Mouse (Mus musculus) ovary, postnatal 14 days (tissue): ENCODE results near the gene Pard6b.
"Not testable (repeated sequence)": the region's sequence is repeated elsewhere in the genome, so short reads cannot be mapped to it uniquely, and the experiment has no call there.

Source experiments
- DNase-seq: peaks from one replicate; pipeline ENCODE4 v3.0.0; 2022; ENCODE audit warnings: low spot score

Pard6b gene

DNA sequence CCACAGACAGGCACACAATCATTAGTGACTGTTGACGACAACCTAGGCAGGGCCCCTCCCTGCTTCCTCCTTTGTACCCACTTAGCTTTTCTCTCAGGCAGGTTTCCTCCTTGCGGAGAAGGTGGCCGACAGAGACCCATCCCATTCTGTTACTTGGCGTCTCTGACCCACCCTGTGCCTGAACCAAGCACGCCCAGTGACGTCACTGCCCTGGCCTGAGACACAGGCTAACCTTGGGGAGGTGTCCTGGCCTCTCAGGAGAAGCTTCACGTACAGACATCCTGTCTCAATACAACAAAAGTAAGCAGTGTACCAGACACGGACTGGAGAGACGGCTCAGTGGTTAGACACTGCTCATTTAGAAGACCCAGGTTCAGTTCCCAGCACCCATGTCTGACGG lies 22.5 kb downstream of the Pard6b start:
- DNase-seq: no peak

DNA sequence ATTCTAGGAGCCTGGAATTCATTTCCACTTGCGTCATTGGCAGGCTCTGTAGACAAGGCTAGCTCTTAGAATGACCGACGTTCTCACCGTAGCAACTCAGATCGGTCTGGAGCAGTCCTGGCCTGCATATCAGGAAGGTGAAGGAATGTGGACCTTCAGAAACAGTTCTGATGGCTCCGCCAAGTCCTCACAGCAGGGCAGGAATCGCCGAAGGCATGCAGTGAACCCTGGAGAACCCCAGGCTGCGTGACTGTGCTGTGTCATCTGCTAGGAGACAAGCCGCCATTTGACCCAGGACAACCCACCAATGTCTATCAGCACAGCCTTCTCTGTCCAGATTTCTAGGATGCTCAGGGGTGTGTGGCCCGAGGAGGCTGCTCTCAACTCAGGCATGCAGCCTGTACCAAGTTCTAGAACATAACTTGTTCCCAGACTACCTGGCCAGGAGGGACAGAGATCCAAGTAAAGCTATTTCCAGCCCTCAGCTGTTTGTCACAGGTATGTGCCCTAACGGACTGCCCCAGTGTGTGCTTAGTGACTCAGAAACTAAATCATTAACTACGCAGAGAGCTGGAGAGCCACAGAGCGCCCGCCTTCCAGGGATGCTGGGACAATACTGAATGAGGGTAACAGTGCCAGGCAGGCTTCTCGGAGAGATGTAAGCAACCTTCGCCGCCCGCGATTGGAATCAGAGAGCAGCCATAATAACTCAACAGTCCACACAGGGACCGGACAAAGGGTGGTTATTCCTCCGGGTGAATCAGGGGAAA lies 23.8 kb downstream of the Pard6b start:
- no peak for DNase-seq

DNA sequence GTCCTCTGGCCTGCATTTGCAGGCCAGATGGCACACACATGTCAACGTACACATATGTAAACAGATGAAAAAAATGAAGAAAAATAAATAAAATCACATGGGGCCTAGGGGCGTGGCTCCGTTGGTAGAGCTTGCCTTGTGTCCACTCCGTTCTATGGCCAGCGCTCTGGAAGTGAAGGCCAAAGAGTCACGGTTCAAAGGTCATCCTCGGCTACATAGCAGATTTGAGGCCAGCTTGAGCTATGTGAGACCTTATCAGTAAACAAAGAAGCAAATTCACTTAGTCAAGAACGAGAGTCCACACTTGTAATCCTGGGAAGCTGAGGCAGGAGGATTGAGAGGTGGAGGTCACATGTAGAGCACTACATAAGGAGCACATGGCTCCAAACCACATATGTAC lies 24.5 kb downstream of the Pard6b start:
- DNase-seq: no peak

DNA sequence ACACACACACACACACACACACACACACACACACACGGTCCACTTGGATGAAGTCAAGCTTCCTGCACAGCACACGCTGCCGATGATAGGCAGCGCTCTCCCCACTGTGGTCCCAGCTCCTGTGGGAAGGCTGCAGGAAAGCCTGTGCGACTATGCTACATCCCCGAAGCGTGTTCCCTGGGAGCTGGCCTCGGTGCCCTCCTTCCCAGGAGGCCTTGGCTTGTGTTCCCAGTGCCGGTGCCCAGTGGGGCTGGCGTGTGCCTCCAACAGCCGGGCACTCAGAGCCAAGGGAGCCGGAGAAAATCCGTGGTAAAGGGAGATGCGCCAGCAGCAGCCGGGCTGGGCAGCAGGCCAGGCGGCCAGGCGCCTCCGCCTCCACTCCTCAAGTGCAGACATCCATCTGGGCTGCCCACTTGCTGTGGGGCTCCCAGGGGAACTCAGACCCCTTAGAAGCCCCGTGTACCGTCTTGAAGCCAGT lies 25.9 kb downstream of the Pard6b start:
- peak; percentile 63 for DNase-seq

DNA sequence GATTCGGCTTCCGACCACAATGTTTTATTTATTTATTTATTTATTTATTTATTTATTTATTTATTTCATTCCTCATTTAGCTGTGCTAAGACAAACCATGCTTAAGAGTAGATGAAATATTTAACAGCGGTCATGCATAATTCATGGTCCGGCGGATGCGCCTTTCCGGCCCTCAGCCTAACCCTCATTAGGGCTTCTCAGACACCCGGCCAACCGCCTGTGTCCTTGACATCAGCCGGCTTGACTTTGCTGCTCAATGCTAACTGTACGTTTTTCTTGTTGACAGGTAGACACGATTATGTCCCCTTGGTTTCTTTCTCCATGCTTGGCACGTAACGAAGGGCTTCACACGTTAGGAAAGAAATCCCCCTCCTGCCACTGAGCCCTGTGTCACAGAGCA lies 26.6 kb downstream of the Pard6b start:
- no peak for DNase-seq

DNA sequence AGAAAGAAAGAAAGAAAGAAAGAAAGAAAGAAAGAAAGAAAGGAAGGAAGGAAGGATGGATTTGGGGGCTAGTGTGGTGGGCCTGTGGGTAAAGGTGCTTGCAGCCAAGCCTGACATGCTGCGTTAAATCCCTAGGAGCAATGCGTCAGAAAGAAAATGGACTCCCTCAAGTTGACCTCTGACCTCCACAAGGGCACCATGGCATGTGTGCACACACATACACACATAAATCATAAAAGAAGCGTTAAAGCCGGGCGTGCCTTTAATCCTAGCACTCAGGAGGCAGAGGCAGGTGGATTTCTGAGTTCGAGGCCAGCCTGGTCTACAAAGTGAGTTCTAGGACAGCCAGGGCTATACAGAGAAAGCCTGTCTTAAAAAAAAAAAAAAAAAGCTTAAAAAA lies 27.1 kb downstream of the Pard6b start:
- DNase-seq: not testable (repeated sequence)

DNA sequence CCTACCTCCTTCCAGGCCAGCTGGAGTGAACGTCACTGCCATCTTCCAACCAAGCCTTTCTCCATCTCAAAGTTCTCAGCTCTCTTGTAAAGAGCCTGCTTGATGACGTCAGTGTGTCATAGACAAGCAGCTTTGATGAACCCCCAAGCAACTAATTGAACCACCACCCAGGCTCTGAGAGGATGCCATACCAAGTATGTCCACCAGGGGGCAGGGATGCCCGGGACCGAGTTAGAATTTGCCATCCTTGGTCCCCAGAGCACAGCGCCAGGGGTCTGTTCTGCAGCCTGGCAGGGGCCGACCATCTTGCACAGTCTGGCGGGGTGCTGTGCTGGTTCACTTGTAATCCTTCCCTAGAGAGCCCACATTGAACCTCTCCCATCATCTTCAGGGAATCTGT lies 31.1 kb downstream of the Pard6b start:
- DNase-seq: peak; percentile 68

DNA sequence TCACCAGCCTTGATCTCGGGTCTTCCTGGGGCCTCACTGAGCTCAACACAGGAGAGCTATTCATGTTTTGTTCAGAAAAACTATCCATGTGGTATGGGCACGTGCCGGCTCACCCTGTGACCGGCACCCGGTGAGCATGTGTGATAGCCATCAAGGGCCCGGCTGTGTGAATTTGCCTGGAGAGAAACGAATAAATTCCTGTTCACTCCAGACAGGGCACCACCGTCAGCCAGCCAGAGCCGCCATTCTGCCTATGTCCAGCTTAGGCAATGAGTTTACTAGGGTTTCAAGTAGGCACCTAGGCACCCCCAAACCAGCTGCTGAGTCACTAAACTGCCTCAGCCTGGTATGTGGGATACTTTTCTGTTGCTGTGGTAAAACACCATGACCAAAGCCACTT lies 32.5 kb downstream of the Pard6b start:
- DNase-seq: no peak

DNA sequence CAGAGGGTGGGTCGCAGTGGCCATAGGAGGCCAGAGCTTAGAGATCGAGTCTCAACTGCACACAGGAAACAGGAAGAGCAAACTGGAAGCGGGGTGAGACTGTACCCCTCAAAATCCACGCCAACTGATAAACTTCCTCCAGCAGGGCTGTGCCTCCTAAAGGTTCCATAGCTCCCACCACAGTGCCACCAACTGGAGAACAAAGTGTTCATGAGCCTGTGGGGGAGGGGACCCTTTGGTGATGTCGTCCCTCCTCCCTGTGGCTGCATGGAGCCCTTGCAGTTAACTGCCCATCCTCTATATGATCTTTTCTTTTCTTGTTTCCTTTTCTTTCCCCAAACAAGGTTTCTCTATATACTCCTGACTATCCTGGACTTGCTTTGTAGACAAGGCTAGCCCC lies 32.9 kb downstream of the Pard6b start:
- no peak for DNase-seq

DNA sequence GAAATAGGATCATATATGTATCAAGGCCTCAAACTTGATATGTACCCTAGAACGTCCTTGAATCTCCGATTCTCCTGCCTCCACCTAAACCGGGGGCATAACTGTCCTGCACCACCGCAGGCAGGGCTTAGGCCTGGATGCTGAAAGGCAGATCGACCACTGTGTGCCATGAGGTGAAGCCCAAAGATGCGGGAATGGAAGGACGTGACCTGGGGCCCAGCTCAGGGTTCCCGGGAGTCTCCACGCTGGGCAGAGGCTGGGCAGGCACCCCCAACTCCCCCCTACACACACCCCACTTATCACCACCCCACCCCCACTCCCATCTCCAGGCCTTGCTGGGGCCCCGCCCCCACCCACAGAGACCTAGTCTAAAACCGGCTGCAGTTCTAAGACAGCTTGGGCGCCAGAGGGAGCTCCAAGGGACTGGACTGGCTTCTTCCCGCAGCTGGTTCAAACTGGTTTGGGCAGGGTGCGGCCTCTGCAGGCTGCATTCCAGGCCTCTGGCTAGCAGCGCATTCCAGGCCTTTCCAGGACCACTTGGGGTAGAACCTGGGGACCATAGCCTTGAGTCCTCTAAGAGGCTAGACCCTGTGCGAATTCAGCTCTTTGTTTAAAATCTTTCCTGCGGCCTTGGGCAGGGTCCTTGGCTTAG lies 34.0 kb downstream of the Pard6b start:
- DNase-seq: peak; percentile 76

DNA sequence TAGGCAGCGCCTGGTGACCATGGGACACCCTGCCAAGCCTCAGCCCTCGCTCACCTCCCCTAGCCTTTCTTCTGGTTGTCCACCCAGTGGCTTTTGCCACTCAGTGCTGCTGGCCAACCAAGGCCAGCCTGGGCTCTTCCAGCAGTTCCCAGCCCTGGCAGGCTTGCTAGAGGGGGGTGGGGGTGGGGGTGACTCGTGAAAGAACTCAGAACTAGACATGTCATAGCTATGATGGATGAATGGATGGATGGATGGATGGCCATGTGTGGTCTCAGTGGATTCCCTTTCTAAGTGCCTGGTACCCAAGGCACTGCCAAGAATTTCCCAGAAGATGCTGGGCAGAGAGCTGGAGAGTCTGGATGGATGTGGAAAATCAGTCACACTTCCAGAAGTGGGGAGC lies 35.0 kb downstream of the Pard6b start:
- DNase-seq: no peak

DNA sequence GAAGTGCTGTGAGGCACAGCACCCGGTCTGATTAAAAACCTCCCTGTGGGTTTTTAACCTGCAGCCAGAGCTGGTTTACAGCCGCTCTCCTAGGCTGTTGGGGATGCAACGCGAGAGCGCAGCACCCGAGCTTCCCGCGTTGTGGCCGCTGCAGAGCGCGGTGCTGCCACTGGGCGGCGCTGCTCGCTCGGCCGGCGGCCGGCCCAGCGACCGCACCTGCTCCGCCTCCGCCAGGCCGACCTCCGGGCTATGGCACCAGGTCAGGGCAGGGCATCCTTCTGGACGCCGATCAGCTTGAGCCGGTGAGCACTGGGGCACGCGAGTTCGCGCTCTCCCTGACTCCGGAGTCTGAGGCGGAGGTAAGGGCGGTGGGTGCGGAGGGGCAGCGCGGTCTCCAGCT lies 36.3 kb downstream of the Pard6b start:
- DNase-seq: peak; percentile 69

DNA sequence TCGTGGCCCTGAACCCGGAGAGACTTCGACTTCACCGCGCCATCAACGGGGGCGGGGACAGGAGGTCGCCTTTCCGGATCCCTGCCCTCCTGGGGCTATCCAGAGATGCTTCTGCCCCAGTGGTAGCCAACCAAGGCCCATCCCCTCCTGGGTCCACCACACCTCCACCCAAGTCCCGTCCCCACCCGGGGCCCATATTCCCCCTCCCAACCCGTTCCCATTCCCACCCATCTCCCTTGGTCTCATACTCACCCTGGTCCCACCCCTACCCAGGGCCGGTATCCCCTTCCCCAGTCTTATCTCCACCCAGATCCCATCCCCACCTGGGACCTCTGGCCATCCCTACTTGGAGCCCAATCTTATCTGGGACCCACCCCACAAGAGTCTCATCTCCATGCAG lies 36.7 kb downstream of the Pard6b start:
- DNase-seq: no peak

DNA sequence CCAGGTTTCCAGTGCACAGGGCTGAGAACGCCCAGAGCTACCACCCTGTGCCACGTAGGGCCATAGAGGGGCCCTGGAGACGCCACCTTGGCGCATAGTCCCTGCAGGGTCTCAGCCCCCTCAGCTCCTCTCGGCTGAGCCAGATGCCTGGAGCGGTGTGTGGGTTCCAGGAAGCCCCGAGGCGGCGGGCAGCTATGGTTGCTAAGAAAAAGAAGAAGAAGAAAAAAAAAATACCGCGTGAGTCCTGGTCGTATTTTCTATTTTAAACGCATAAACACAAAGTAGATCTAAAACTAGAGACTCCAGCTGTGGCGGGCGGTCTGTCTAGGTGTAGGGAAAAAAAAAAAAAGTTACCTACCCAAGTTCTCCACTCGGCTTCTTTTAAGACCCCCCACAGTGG lies 37.2 kb downstream of the Pard6b start:
- no peak for DNase-seq

DNA sequence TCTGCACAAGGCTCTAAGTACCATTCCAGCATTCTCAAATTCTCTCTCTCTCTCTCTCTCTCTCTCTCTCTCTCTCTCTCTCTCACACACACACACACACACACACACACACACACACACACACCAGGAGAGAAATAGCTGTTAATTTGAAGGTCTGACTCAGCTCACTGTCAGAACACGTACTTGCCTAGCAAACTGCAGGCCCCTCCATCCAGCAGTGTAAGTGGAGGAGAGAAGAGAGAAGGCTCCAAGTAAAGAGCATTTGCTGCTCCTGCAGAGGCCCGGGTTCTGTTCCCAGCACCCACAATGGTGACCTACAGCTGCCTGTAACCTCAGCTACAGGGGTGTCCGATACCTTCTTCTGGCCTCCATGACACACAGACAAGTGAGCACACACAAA lies 37.7 kb downstream of the Pard6b start:
- no peak for DNase-seq

DNA sequence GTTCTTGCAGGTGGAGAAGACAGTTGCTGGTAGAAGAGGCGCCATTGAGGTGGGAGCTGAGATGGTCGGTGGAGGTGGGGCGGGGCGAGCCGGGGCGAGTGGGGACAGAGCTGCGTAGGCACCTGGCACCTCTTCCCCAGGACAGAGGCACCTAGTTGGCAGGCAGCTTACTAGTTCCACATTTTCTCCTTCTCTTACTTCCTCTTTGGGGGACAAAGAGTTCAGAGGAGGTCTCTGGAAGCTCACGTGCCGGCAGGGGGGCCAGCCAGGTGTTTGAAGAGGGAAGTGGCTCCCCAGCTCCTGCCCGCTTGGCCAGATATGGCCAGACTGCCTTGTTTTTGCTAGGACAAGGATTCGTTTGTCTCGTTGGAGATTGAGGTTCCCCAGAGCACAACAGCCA lies 38.3 kb downstream of the Pard6b start:
- DNase-seq: no peak

DNA sequence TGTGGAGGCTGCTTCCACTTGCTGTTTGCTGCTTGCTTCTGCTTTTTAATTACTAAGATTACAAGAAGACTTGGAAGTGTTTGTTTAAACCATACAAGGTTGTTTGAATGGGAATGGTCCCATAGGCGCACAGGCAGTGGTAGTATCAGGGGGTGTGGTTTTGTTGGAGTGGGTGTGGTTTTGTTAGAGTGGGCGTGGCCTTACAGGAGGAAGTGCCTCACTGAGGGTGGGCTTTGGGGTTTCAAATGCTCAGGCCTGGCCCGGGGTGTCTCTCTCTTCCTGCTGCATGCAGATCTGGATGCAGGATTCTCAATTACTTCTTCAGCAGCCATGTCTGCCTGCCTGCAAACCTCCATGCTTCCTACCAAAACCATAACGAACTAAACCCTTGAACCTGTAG lies 40.1 kb downstream of the Pard6b start:
- DNase-seq: no peak

DNA sequence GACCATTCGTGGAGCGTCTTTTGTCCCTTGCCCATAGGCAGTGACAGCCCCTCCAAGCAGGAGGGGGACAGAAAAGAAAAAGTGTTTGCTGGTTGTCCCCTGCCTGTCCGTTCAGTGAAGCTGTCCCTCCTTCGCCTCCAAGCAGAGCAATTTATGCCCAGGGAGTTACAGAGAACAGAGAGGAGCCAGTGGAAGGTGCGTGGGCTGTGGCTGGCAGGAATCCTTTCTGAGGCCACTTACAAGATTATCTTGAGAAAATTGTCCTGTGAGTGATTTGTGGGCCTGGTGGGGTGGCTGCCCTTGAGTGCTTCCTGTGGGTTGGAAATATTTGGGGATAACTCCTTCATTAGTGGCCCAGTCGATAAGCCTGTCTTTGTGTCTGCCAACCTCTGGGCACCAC lies 42.8 kb downstream of the Pard6b start:
- no peak for DNase-seq

DNA sequence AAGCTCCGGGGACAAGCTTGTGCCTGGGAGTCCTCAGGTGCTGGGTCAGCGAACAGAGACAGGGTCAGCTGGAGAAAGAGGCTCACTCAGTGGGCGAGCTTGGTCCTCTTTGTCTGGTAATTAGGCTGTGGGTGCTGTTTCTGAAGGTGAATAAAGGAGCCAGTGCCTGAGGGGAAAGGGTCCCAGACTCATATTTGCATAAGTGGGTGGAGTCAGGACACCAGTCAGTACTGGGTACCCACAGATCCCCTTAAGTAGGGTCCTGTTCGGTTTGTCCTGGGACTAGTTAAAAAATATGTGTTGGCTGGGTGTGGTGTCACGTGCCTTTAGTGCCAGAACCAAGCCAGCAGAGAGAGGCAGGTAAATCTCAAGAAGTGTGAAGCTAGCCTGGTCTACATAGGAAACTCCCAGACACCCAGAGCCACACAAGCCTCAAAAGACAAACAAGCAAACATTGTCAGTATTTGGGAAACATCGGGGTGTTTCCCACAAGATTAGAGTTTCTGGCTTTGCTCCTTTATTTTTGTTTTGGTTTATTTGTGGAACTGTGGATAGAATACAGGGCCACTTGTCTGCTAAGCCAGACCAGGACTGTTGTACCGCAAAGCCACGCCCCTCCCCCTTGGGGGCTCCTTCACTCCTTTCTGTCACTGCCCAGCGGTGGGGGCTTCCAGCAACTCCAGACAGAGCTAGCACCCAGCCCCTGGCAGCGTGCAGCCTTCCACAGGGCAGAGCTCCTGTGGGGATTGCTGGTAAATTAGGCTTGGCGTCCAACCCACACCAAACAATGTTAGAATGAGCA lies 44.7 kb downstream of the Pard6b start:
- no peak for DNase-seq

DNA sequence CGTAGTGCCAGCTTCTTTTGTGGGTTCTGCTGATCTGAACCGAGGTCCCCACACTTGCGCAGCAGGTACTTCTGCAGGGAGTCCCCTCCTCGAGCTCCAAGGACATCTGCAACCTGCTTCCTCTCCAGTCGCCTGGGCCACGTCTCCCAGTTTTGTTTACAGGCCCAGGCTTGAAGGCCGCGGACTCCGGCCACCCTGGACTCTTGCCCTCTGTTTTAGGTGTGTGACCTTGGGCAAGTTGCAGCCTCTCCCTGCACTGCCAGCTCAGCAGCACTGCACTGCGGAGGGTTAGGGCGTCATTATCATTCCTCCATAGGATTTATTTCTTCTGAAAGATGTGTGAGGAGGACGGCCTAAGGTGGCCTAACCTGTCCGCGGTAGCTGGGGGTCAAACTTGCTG lies 47.0 kb downstream of the Pard6b start:
- DNase-seq: no peak

DNA sequence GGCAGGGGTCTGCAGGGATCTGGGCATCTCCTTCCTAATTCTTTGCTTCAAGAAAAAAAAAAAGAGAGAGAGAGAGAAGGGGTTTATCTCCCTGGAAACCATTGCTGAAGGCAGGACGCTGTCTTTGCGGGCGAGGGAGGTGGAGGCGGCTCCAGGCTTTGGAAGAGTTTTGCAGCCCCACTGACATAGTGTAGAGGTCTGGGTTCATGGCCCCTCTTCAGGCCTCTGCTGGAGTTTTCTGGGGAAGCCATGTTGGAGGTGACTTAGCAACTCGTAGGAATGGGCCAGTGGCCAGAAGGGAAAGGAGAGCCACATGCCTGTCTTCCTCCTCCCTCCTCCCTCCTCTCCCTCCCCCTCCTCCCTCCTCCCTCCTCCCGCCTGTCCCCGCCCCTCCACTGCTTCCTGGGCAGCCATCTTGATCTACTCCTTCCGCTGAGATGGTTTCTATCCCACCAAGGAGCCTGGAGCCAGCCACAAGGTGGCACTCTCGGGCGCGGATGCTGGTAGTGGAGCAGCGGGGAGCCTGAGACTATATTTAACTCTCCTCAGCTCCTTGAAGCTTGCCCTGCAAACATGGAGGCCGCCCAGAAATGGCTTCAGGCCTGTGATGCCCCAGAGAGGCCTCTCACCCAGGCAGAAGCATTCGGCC lies 47.5 kb downstream of the Pard6b start:
- peak; percentile 82 for DNase-seq

DNA sequence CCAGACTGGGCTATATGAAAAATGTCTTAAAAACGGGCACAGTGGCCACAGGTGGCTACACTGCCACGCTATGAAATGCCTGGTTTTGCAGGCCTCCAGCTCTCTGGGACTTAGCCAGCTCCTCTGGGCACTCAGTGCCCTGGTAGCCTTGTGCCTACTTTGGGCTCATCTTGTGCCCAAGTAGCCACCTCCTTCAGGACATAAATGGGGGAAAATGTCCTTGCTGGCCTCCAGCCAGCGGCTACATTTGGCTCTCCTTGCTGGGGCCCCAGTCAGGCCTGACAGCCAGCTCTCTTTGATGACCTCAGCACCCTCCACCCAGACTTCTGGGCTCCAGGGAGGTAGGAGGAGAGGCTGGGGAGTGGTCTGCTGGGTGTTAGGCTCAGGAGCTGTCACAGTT lies 49.2 kb downstream of the Pard6b start:
- no peak for DNase-seq

DNA sequence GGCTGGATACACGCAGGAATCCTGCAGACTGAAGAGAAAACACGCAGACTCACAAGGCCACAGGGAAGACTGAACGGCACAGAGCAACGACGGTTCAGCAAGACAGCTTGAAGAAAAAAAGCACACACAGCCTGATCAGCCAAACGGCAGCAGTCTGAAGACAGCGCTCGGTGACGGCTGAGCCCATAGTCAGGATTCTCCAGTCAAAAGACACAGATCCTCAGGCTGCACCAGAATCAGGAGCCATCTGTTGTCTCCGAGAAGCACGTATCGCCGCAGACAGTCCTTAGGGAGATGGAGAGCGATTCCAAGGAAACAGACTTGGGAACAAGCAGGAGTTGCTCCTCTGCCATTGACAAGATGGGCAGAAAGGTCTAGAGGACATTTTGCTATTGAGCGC lies 56.4 kb downstream of the Pard6b start:
- DNase-seq: no peak
